Mouse (Mus musculus) forebrain, embryonic 16.5 days (tissue): Measurements from ENCODE around the gene Ftsj1. TPM values are rescaled to one million over a fixed set of nuclear protein-coding genes. Genes with fewer than 3 reads are reported as not detected.

Experiments
- ATAC-seq: fragments of 200-750 bp; cut with Nextera tagmentation; 2 replicates; pipeline ENCODE4 v1.8.0; 2017; ENCODE audit warnings: mild to moderate bottlenecking, moderate library complexity
- H3K27ac ChIP-seq: fragments of 300-500 bp; sonication (generic); 2 replicates; pipeline ENCODE4 v1.5.1; 2014; ENCODE audit warnings: low read length, control low read depth
- H3K27me3 ChIP-seq: fragments of 300-500 bp; sonication (generic); replicated peaks from 2 replicates; pipeline ENCODE4 v1.6.1; 2014; ENCODE audit warnings: low read length; ENCODE audit not compliant: control insufficient read depth, insufficient read depth
- H3K36me3 ChIP-seq: fragments of 300-500 bp; sonication (generic); 2 replicates; pipeline ENCODE4 v1.6.1; 2014; ENCODE audit not compliant: control insufficient read depth, insufficient read depth
- H3K4me1 ChIP-seq: fragments of 300-500 bp; sonication (generic); replicated peaks from 2 replicates; pipeline ENCODE4 v1.6.1; 2014; ENCODE audit warnings: low read length; ENCODE audit not compliant: control insufficient read depth, insufficient read depth
- H3K4me2 ChIP-seq: fragments of 300-500 bp; sonication (generic); 2 replicates; pipeline ENCODE4 v1.6.1; 2014; ENCODE audit warnings: mild to moderate bottlenecking, low read length, control low read depth
- H3K4me3 ChIP-seq: fragments of 300-500 bp; sonication (generic); replicated peaks from 2 replicates; pipeline ENCODE4 v1.5.1; 2014; ENCODE audit warnings: mild to moderate bottlenecking, low read length, control low read depth
- H3K9ac ChIP-seq: fragments of 300-500 bp; sonication (generic); replicated peaks from 2 replicates; pipeline ENCODE4 v1.6.1; 2014; ENCODE audit warnings: low read depth, low read length, control low read depth
- H3K9me3 ChIP-seq: fragments of 300-500 bp; sonication (generic); 2 replicates; pipeline ENCODE4 v1.6.1; 2016; ENCODE audit warnings: low read length; ENCODE audit not compliant: control insufficient read depth
- WGBS: fragments of 180-500 bp; shearing (Covaris S2); extraction: QIAGEN DNeasy Blood & Tissue Kit; methylation state at CpG from one replicate; pipeline ENCODE4 v1.1.7; 2014; 5-methylcytosine and 5-hydroxymethylcytosine counted together
- polyA plus RNA-seq: library from polyadenylated mRNA; unstranded; fragments of >200 nt; fragmentation: Nextera tagmentation; extraction: Ambion mirVana; gene quantifications from 2 replicates; pipeline ENCODE4 v1.2.1, GENCODE M21; 2015

Gene Ftsj1
- polyA plus RNA-seq: 48.3 and 55.4 TPM in 2 replicates

DNA sequence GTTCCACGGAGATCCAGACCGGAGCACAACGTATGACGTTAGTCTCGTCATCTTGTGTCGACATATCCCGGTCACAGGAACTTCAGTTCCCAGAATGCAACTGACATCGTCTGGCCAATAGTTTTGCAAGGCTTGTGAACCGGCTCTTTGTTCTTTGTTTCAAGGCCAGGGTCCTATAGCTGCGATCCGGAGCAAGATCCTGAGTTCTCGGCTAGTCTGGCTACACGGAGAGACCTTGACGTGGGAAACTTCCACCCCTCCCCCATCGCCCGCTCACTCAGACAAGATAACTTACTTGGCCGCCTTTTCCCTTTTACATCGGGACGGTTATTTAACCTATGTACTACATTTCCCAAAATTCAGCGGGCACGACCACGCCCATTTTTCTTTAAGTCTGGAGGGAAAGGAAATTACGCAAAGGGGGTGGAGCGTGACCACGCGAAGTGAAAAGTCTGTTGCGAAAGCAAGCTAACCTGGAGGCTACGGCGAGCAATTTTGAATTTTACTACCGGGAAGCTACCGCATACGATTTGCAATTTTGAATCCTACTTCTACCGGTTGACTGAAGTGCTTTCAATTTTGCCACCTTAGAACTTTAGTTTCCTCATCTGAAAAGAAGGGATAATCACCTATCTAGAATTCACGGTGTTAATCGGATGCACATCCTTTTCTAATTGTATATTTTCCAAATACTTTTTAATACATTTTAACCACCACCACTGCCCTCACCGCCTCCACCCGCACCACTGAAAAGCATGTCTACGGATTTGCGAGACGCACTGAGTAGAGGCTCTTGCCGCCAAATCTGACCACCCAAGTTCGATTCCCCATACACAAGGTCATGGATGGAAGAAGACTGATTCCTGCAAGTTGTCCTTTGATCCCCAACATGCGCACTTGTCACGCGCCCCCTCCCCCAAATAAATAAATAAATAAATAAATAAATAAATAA is at the start of gene Ftsj1:
TSS of gene Ftsj1 (minus strand) at position 73 of the 952 bp plus-strand sequence.
- Histone ChIP-seq H3K27ac (peak within 1 kb of the TSS; percentile 79), H3K4me3 (peak within 1 kb of the TSS; percentile 60), H3K4me1 (peaks cover 4% of the 10 kb centered on the region), H3K4me2 (peak within 1 kb of the TSS; percentile 57), H3K9me3 (no peaks in the 10 kb centered on the region), H3K9ac (peak within 1 kb of the TSS; percentile 68), H3K36me3 (no peaks in the 10 kb centered on the region; the same call in 1 of the 2 replicates), H3K27me3 (no peaks in the 10 kb centered on the region)
- 20% methylated on average over 45 of the region's 45 CpGs for WGBS
- peak; percentile 96 for ATAC-seq

DNA sequence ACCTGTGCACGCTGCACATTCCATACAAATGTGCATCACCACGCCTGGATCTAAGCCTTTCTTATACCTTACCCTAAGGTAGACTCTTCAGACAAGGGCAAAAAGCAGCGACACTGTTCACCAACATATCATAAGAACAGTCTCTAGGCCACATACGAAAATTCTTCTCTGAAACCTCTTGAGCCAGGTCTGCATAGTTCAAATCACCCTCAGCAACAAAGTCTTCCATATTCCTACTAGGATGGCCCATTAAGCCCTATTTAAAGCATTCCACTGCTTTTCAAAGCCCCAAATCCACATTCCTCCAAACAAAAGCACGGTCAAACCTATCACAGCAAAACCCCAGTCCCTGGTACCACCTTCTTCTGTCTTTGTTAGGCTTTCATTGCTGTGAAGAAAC is 36.4 kb upstream of the Ftsj1 start:
- Histone ChIP-seq H3K4me2 (no peak overlapping the region), H3K9ac (no peak overlapping the region), H3K4me3 (no peak overlapping the region), H3K9me3 (no peaks in the 10 kb centered on the region), H3K27me3 (no peaks in the 10 kb centered on the region), H3K36me3 (no peaks in the 10 kb centered on the region), H3K4me1 (no peaks in the 10 kb centered on the region), H3K27ac (no peak overlapping the region)
- 71% methylated on average over 5 of the region's 5 CpGs for WGBS
- ATAC-seq: no peak

DNA sequence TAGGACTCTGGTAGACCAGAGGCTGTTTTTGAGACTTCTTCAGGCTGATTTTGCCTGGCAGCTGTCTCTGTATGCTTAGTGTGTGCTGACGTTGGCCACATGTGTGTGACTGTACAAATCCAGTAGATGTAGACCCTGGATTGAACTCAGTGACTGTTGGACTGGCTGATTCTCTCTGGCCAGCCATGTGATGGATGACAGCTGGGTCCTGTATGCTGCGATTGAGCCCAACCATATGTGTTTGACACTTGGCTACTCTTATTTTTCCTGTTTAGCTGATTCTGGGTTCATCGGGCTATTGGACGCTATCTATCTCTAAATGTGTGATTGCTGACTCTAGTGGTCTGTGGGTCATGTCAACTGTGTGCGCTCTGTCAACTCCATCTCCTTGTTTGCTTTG is 21.9 kb upstream of the Ftsj1 start:
- no peak overlapping the region for H3K9ac ChIP-seq
- H3K4me3 ChIP-seq: no peak overlapping the region
- H3K36me3 ChIP-seq: no peaks in the 10 kb centered on the region
- WGBS: 95% methylated on average over 5 of the region's 5 CpGs
- H3K9me3 ChIP-seq: no peaks in the 10 kb centered on the region; the same call in 1 of the 2 replicates
- ATAC-seq: no peak
- no peak overlapping the region for H3K27ac ChIP-seq
- no peak overlapping the region for H3K4me2 ChIP-seq
- no peaks in the 10 kb centered on the region for H3K27me3 ChIP-seq
- no peaks in the 10 kb centered on the region for H3K4me1 ChIP-seq

DNA sequence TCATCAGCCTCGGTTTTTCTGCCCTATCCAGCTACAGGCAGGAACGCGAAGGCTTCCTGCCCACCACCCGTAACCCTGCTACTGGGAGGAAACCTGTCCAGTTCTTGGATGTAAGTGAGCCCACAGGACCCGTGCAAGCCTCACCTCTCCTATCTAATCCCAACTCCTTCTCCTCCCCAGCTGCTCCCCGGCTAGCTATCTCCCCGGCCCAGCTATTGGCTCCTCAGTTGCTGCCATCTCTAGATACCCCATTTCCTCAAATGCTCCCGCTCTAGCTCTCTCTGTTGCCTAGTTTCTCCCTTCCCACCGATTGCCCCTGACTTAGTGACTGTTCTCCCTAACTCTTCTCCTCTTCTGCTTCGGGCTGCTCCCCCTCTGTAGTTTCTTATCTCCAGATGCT is 19.8 kb upstream of the Ftsj1 start:
- no peak for ATAC-seq
- WGBS: 35% methylated on average over 10 of the region's 10 CpGs
- Histone ChIP-seq H3K4me3 (no peak overlapping the region), H3K4me1 (no peaks in the 10 kb centered on the region), H3K9me3 (no peaks in the 10 kb centered on the region; the same call in 1 of the 2 replicates), H3K4me2 (no peak overlapping the region), H3K9ac (no peak overlapping the region), H3K27me3 (no peaks in the 10 kb centered on the region), H3K36me3 (no peaks in the 10 kb centered on the region), H3K27ac (no peak overlapping the region)

DNA sequence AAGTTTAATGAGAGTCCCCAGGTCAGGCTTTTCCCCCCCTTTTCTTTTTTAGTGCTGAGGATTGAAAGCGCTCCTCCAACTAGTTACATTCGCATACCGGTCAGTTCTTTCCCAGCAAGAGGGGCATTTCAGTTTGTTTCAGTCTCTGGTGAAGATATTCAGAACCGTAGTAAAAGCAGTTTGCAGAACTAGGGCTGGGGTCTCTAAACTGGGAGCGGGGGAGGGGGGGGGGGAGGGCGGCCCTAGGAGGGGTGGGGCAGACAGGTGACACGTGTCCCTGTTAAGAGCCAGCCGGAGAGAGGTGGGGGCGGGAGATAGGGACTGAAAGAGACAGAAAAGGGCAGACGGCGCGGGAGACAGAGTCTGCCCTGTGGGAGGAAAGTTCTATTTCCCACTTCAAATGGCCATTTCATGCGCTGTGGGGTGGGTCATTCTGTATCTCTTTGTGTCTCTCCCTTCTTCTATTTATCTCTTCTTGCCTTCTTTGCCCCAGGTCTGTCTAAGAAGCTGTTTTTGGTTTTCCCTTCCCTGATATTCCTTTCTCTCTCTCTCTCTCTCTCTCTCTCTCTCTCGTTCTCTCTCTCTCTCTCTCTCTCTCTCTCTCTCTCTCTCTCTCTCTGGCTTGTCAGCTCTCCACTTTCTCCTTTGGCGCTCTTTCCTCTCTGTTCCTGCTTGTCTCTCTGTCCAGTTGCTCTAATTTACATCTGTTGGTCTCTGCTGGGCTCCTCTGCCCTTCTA is 19.0 kb upstream of the Ftsj1 start, which contains the start of gene Slc38a5:
TSS of gene Slc38a5 (plus strand) at position 51 of the 738 bp plus-strand sequence.
- WGBS: 21% methylated on average over 14 of the region's 15 CpGs
- no peaks in the 10 kb centered on the region; the same call in 1 of the 2 replicates for H3K9me3 ChIP-seq
- H3K27ac ChIP-seq: no peak within 1 kb of the TSS
- no peak for ATAC-seq
- no peaks in the 10 kb centered on the region for H3K36me3 ChIP-seq
- H3K4me2 ChIP-seq: peak within 1 kb of the TSS; percentile 13
- no peak within 1 kb of the TSS for H3K4me3 ChIP-seq
- no peak within 1 kb of the TSS for H3K9ac ChIP-seq
- no peaks in the 10 kb centered on the region for H3K27me3 ChIP-seq
- H3K4me1 ChIP-seq: no peaks in the 10 kb centered on the region

DNA sequence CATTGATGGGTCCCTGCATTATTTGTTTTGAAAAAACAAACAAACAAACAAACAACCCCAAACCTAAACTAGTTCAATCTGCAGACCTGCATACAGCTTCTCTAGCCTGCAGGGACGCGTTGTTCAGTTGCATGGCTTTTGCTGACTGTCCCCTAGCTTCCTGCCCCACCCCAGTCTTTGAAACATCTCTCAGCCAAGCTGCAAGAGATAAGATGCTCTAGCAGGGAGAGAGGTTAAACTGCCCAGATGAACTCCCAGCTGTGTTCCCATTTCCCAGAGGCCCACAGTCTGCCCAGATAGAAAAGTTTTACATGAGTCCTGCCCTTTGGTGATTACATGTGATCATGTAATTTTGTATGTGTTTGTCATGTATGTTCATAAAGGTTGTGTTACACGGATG is 12.0 kb upstream of the Ftsj1 start:
- H3K4me2 ChIP-seq: no peak overlapping the region
- H3K27ac ChIP-seq: no peak overlapping the region
- no peaks in the 10 kb centered on the region for H3K4me1 ChIP-seq
- no peaks in the 10 kb centered on the region for H3K27me3 ChIP-seq
- no peaks in the 10 kb centered on the region; the same call in 1 of the 2 replicates for H3K9me3 ChIP-seq
- H3K36me3 ChIP-seq: no peaks in the 10 kb centered on the region
- ATAC-seq: no peak
- no peak overlapping the region for H3K9ac ChIP-seq
- 90% methylated on average over 3 of the region's 3 CpGs for WGBS
- H3K4me3 ChIP-seq: no peak overlapping the region

DNA sequence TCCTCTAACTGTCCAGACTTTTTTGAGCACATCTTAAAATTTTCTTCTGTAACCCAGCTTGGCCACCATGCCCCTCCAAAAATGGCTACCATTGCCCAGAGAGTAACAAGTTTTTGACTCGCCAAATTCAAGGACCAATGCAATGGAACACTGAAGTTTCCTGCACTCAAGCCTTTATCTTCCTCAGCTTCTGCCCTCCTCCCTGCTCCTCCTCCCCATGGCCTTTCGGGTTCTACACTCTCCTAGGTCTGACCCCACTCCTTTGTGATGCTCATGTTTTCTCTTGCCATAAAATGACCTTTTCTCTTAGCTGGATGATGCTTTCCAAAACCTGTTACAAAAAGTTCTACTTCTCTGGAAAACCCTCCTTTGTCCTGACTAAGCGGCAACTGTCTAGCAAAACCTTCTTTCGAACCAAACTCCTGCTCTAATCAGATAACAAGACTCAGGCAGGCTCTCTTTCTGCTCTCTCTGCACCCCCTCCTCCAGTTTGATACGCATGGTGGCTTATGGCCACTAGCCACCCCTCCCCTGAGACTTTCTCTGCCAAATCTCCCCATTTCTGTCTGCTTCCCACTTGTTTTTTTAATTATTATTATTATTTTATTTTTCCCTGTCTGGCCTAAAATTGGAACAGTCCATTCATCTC is 11.1 kb upstream of the Ftsj1 start:
- Histone ChIP-seq H3K4me3 (no peak overlapping the region), H3K4me2 (no peak overlapping the region)
- 83% methylated on average over 5 of the region's 5 CpGs for WGBS

DNA sequence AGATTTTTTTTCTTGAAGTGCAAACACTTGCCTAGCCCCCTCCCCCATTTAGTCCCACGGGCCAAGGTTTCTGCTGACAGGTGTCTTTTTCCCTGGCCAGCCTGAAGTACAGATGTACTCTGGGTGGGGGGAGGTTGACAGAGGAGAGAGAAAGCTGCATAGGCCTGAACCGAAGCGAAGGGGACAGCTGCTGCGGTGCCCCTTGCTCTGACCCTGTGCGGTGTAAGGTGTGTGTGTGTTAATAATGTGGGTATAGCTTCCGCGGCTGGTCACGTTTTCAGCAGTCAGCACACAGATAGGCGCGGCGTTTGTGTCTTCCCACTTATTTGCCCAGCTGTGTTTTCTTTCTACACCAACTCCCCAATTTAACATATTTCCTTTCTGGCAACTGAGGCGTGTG is 7.3 kb upstream of the Ftsj1 start:
- Histone ChIP-seq H3K4me2 (no peak overlapping the region), H3K9ac (no peak overlapping the region), H3K9me3 (no peaks in the 10 kb centered on the region; the same call in 1 of the 2 replicates), H3K36me3 (no peaks in the 10 kb centered on the region), H3K4me1 (no peaks in the 10 kb centered on the region), H3K27ac (no peak overlapping the region), H3K4me3 (no peak overlapping the region), H3K27me3 (no peaks in the 10 kb centered on the region)
- WGBS: 92% methylated on average over 12 of the region's 12 CpGs
- ATAC-seq: no peak

More for the DNA sequence above, 11.1 kb upstream of the Ftsj1 start:
- Histone ChIP-seq H3K27me3 (no peaks in the 10 kb centered on the region), H3K4me1 (no peaks in the 10 kb centered on the region), H3K9ac (no peak overlapping the region), H3K27ac (no peak overlapping the region), H3K36me3 (no peaks in the 10 kb centered on the region), H3K9me3 (no peaks in the 10 kb centered on the region; the same call in 1 of the 2 replicates)
- no peak for ATAC-seq

DNA sequence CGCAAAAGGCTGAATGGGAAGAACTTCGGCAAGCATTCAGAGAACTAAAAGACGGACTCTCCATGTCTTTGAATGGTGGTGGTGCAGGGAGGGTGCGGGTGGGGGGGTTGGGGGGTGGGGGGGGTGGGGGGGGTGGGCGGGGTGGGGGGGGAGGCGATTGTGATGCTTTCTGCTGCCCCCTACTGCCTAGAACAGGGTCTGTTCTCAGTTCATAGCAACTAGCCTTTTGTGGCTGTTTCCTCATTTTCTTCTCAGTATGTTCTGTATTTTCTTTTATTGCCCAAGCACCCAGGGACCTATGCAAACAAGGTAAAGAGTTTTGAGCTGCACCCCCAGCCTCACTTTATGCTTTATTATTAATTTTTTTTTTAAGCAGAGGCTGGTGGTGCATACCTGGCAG is 3.6 kb upstream of the Ftsj1 start:
- WGBS: 11% methylated on average over 5 of the region's 6 CpGs
- H3K36me3 ChIP-seq: no peaks in the 10 kb centered on the region
- no peak for ATAC-seq
- H3K4me3 ChIP-seq: no peak overlapping the region
- H3K27ac ChIP-seq: no peak overlapping the region
- no peaks in the 10 kb centered on the region; the same call in 1 of the 2 replicates for H3K9me3 ChIP-seq
- H3K4me1 ChIP-seq: peaks cover 4% of the 10 kb centered on the region
- no peak overlapping the region for H3K9ac ChIP-seq
- H3K27me3 ChIP-seq: no peaks in the 10 kb centered on the region
- no peak overlapping the region for H3K4me2 ChIP-seq
